Mouse (Mus musculus) cerebellum, postnatal 14 days (tissue): ENCODE data around the gene Zscan20.

Source experiments
- DNase-seq, 2 experiments: peaks; one replicate each; pipeline ENCODE4 v3.0.0; 2021; ENCODE audit warnings: mixed read lengths in 2 of 2

Zscan20 gene

GRCm38 (mm10) chr4:128609925-128610402 lies at the start of gene Zscan20:
Zscan20 (minus strand) TSS chr4:128610098.
- peak; percentile 95 to 97 for DNase-seq

GRCm38 (mm10) chr4:128655446-128655845 lies 45.5 kb upstream of the Zscan20 start:
- DNase-seq: peak in 1 of 2 experiments; percentile 48

- DNase-seq: peak; percentile 95 to 96
Observed at GRCm38 (mm10) chr4:128654505-128655381, 44.8 kb upstream of the Zscan20 start, which contains the start of gene Phc2. Phc2 (plus strand) TSS chr4:128654702.

GRCm38 (mm10) chr4:128652584-128653298 lies 42.8 kb upstream of the Zscan20 start:
- DNase-seq: peak in 1 of 2 experiments; percentile 32

GRCm38 (mm10) chr4:128651530-128651929 lies 41.6 kb upstream of the Zscan20 start:
- DNase-seq: peak; percentile 87 to 94

GRCm38 (mm10) chr4:128648567-128649255 lies 38.8 kb upstream of the Zscan20 start:
- DNase-seq: no peak

GRCm38 (mm10) chr4:128646762-128647161 lies 36.9 kb upstream of the Zscan20 start:
- no peak for DNase-seq

- no peak for DNase-seq
Observed at GRCm38 (mm10) chr4:128645896-128646295, 36.0 kb upstream of the Zscan20 start.

GRCm38 (mm10) chr4:128641766-128642717 lies 32.1 kb upstream of the Zscan20 start:
- no peak for DNase-seq

GRCm38 (mm10) chr4:128638265-128638923 lies 28.5 kb upstream of the Zscan20 start:
- DNase-seq: no peak

GRCm38 (mm10) chr4:128637250-128637649 lies 27.4 kb upstream of the Zscan20 start:
- no peak for DNase-seq

- no peak for DNase-seq
Observed at GRCm38 (mm10) chr4:128635894-128636585, 26.1 kb upstream of the Zscan20 start.

- DNase-seq: no peak
Observed at GRCm38 (mm10) chr4:128635451-128635850, 25.6 kb upstream of the Zscan20 start.

GRCm38 (mm10) chr4:128621109-128621508 lies 11.2 kb upstream of the Zscan20 start:
- no peak for DNase-seq

GRCm38 (mm10) chr4:128620572-128620971 lies 10.7 kb upstream of the Zscan20 start:
- no peak for DNase-seq

- DNase-seq: no peak
Observed at GRCm38 (mm10) chr4:128618963-128619362, 9.1 kb upstream of the Zscan20 start.

- no peak for DNase-seq
Observed at GRCm38 (mm10) chr4:128618246-128618911, 8.5 kb upstream of the Zscan20 start, which contains the start of gene Tlr12. Tlr12 (minus strand) TSS chr4:128618619.

GRCm38 (mm10) chr4:128617363-128618120 lies 7.6 kb upstream of the Zscan20 start:
- no peak for DNase-seq

- no peak for DNase-seq
Observed at GRCm38 (mm10) chr4:128615761-128616160, 5.9 kb upstream of the Zscan20 start.
